Mouse (Mus musculus) neural tube, embryonic 11.5 days (tissue): ENCODE results near the gene Dlg2. TPM values are rescaled to one million over a fixed set of nuclear protein-coding genes. Genes with fewer than 3 reads are reported as not detected.

Experiments
- ATAC-seq: fragments of 200-750 bp; cut with Nextera tagmentation; 2 replicates; pipeline ENCODE4 v1.8.0; 2017; ENCODE audit warnings: moderate number of reproducible peaks, mild to moderate bottlenecking, moderate TSS enrichment, moderate library complexity; ENCODE audit not compliant: insufficient read depth, low FRiP score, low TSS enrichment
- DNase-seq: peaks from one replicate; pipeline ENCODE4 v3.0.0-alpha.2; 2015; ENCODE audit warnings: low spot score
- H3K27ac ChIP-seq: fragments of 300-500 bp; sonication (generic); 2 replicates; pipeline ENCODE4 v1.5.1; 2014; ENCODE audit warnings: low read depth, mild to moderate bottlenecking, low read length
- H3K27me3 ChIP-seq: fragments of 300-500 bp; sonication (generic); 2 replicates; pipeline ENCODE4 v1.6.1; 2014; ENCODE audit warnings: mild to moderate bottlenecking, low read length, mixed read lengths; ENCODE audit not compliant: control insufficient read depth, insufficient read depth
- H3K36me3 ChIP-seq: fragments of 300-500 bp; sonication (generic); 2 replicates; pipeline ENCODE4 v1.6.1; 2014; ENCODE audit warnings: mild to moderate bottlenecking, low read length, moderate library complexity, mixed read lengths; ENCODE audit not compliant: control insufficient read depth, insufficient read depth
- H3K4me1 ChIP-seq: fragments of 300-500 bp; sonication (generic); 2 replicates; pipeline ENCODE4 v1.6.1; 2014; ENCODE audit warnings: low read length, mixed read lengths; ENCODE audit not compliant: control insufficient read depth, insufficient read depth
- H3K4me2 ChIP-seq: fragments of 300-500 bp; sonication (generic); 2 replicates; pipeline ENCODE4 v1.6.1; 2014; ENCODE audit warnings: low read depth, mild to moderate bottlenecking, moderate library complexity
- H3K4me3 ChIP-seq: fragments of 300-500 bp; sonication (generic); 2 replicates; pipeline ENCODE4 v1.5.1; 2014; ENCODE audit warnings: low read depth, low read length
- H3K9ac ChIP-seq: fragments of 300-500 bp; sonication (generic); 2 replicates; pipeline ENCODE4 v1.6.1; 2014; ENCODE audit warnings: mild to moderate bottlenecking, low read length
- H3K9me3 ChIP-seq: fragments of 300-500 bp; sonication (generic); 2 replicates; pipeline ENCODE4 v1.6.1; 2016; ENCODE audit warnings: low read length; ENCODE audit not compliant: control insufficient read depth
- WGBS: fragments of 180-500 bp; shearing (Covaris S2); extraction: QIAGEN DNeasy Blood & Tissue Kit; methylation state at CpG from one replicate; pipeline ENCODE4 v1.1.7; 2014; 5-methylcytosine and 5-hydroxymethylcytosine counted together
- polyA plus RNA-seq: library from polyadenylated mRNA; unstranded; fragments of >200 nt; fragmentation: Nextera tagmentation; extraction: Ambion mirVana; gene quantifications from 2 replicates; pipeline ENCODE4 v1.2.1, GENCODE M21; 2014

Dlg2 gene
- polyA plus RNA-seq, 1 experiment from 2014 or later, result 5.1 TPM

GRCm38 (mm10) chr7:92140051-92140817 lies 1663.8 kb downstream of the Dlg2 start:
- Histone ChIP-seq H3K4me1 (no peaks in the 10 kb centered on the region), H3K9ac (no peak overlapping the region), H3K4me2 (no peak overlapping the region), H3K9me3 (no peaks in the 10 kb centered on the region), H3K27ac (no peak overlapping the region), H3K36me3 (no peaks in the 10 kb centered on the region), H3K27me3 (no peaks in the 10 kb centered on the region), H3K4me3 (no peak overlapping the region)
- no peak for DNase-seq
- WGBS, result 85% methylated on average over 9 of the region's 9 CpGs
- ATAC-seq, result no peak

- no peak overlapping the region for H3K9ac ChIP-seq
- no peak overlapping the region for H3K4me2 ChIP-seq
- 91% methylated on average over 1 of the region's 1 CpGs for WGBS
- no peak for ATAC-seq
- H3K9me3 ChIP-seq, result no peaks in the 10 kb centered on the region
- H3K4me3 ChIP-seq, result no peak overlapping the region
- no peak for DNase-seq
- H3K27me3 ChIP-seq, result no peaks in the 10 kb centered on the region
- no peak overlapping the region for H3K27ac ChIP-seq
- no peaks in the 10 kb centered on the region for H3K4me1 ChIP-seq
- H3K36me3 ChIP-seq, result no peaks in the 10 kb centered on the region
Observed at GRCm38 (mm10) chr7:92147499-92147898, 1671.0 kb downstream of the Dlg2 start.

- whole genome bisulfite sequencing, result 66% methylated on average over 3 of the region's 3 CpGs
- Histone ChIP-seq H3K27ac (no peak overlapping the region), H3K27me3 (no peaks in the 10 kb centered on the region), H3K9me3 (no peaks in the 10 kb centered on the region), H3K36me3 (no peaks in the 10 kb centered on the region), H3K9ac (no peak overlapping the region), H3K4me2 (no peak overlapping the region), H3K4me3 (no peak overlapping the region), H3K4me1 (no peaks in the 10 kb centered on the region)
- DNase-seq (no peak), ATAC-seq (no peak)
Observed at GRCm38 (mm10) chr7:92150768-92151167, 1674.3 kb downstream of the Dlg2 start.

GRCm38 (mm10) chr7:92154603-92155002 lies 1678.1 kb downstream of the Dlg2 start:
- DNase-seq, result no peak
- ATAC-seq, result no peak
- H3K9ac ChIP-seq, result no peak overlapping the region

GRCm38 (mm10) chr7:92163150-92163549 lies 1686.7 kb downstream of the Dlg2 start:
- Histone ChIP-seq H3K4me1 (no peaks in the 10 kb centered on the region), H3K27me3 (no peaks in the 10 kb centered on the region), H3K36me3 (no peaks in the 10 kb centered on the region), H3K9me3 (no peaks in the 10 kb centered on the region), H3K4me3 (no peak overlapping the region), H3K4me2 (no peak overlapping the region), H3K27ac (no peak overlapping the region), H3K9ac (no peak overlapping the region)
- no peak for ATAC-seq
- WGBS, result 85% methylated on average over 2 of the region's 2 CpGs
- no peak for DNase-seq

More at GRCm38 (mm10) chr7:92154603-92155002, 1678.1 kb downstream of the Dlg2 start:
- H3K4me1 ChIP-seq, result no peaks in the 10 kb centered on the region
- no peak overlapping the region for H3K27ac ChIP-seq
- H3K36me3 ChIP-seq, result no peaks in the 10 kb centered on the region
- H3K4me2 ChIP-seq, result no peak overlapping the region
- H3K4me3 ChIP-seq, result no peak overlapping the region
- H3K9me3 ChIP-seq, result no peaks in the 10 kb centered on the region
- no peaks in the 10 kb centered on the region for H3K27me3 ChIP-seq

GRCm38 (mm10) chr7:92164316-92164715 lies 1687.8 kb downstream of the Dlg2 start:
- Histone ChIP-seq H3K9ac (no peak overlapping the region), H3K36me3 (no peaks in the 10 kb centered on the region), H3K4me2 (no peak overlapping the region), H3K4me1 (no peaks in the 10 kb centered on the region), H3K4me3 (no peak overlapping the region), H3K27me3 (no peaks in the 10 kb centered on the region), H3K27ac (no peak overlapping the region), H3K9me3 (no peaks in the 10 kb centered on the region)
- DNase-seq, result no peak
- 81% methylated on average over 2 of the region's 2 CpGs for WGBS
- no peak for ATAC-seq

- WGBS, result 93% methylated on average over 6 of the region's 6 CpGs
- H3K9ac ChIP-seq, result no peak overlapping the region
- ATAC-seq (no peak), DNase-seq (no peak)
- H3K4me1 ChIP-seq, result no peaks in the 10 kb centered on the region
- H3K4me3 ChIP-seq, result no peak overlapping the region
- no peaks in the 10 kb centered on the region for H3K9me3 ChIP-seq
- no peak overlapping the region for H3K27ac ChIP-seq
- no peak overlapping the region for H3K4me2 ChIP-seq
- H3K36me3 ChIP-seq, result no peaks in the 10 kb centered on the region
- no peaks in the 10 kb centered on the region for H3K27me3 ChIP-seq
Observed at GRCm38 (mm10) chr7:92164875-92165518, 1688.5 kb downstream of the Dlg2 start.

- 40% methylated on average over 5 of the region's 5 CpGs for WGBS
- ATAC-seq, result no peak
- no peak overlapping the region for H3K27ac ChIP-seq
- H3K36me3 ChIP-seq, result no peaks in the 10 kb centered on the region
- peaks cover 8% of the 10 kb centered on the region; the same call in 1 of the 2 replicates for H3K27me3 ChIP-seq
- H3K4me2 ChIP-seq, result peak overlapping the region; percentile 61; the same call in 1 of the 2 replicates
- no peaks in the 10 kb centered on the region for H3K9me3 ChIP-seq
- DNase-seq, result no peak
- no peak overlapping the region for H3K4me3 ChIP-seq
- H3K4me1 ChIP-seq, result peaks cover 5% of the 10 kb centered on the region; the same call in 1 of the 2 replicates
- no peak overlapping the region for H3K9ac ChIP-seq
Observed at GRCm38 (mm10) chr7:92180029-92180428, 1703.6 kb downstream of the Dlg2 start.
